Mouse (Mus musculus) gastrocnemius, postnatal 10 days (tissue): ENCODE data around the gene Kcnmb1. TPM values are rescaled to one million over a fixed set of nuclear protein-coding genes. Genes with fewer than 3 reads are reported as not detected.

Experiments
- DNase-seq: peaks from one replicate; pipeline ENCODE4 v3.0.0; 2021; ENCODE audit warnings: mixed read lengths
- long read RNA-seq, 2 experiments: library from polyadenylated mRNA; stranded (forward); transcript quantifications; one replicate each; pipeline ENCODE4 v2.0.0; 2021
- total RNA-seq, 2 experiments: library from RNA; stranded (reverse); gene quantifications; 2 replicates each; pipeline ENCODE4 v1.2.3; 2021

Gene Kcnmb1
- under 1 TPM; 0.19 to 0.20 TPM for total RNA-seq
- long read RNA-seq, experiment 1: 0 reads
- long read RNA-seq, experiment 2: 0 reads

DNA sequence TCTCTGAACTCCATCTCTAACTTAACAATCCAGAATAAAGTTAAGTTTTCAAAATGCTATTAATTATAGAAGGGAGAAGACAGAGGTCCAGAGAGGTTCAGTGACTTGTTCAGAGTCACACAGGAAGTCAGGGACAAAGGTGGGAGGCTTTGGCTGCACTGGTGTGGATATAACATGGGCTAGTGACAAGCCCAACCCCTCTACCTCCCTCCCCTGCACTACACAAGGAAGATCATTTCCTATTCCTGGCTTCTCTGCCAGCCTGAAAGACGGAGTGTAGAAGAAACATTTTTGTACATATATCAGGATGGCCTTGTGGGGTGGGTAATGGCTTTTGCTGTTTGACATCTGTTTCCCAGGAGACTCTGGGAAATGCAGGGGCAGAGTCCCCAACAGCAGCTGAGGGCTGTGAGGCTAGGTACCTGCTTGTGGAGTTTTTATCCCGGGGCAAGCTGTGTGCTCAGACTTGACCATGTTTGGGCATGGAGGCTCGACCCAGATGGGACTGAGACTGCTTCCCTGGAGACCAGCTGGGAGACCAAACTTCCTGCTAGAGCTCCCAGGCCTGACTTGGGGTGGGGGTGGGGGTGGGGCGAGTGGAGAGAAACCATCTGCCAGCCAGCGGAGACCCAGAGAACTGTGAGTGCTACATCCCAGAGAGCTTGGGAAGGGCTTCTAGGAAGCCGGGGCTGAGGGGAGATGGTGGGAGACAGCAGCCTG is at the start of gene Kcnmb1:
Gene Kcnmb1 (plus strand): TSS at position 326 of the 720 bp plus-strand sequence.
- DNase-seq: no peak

DNA sequence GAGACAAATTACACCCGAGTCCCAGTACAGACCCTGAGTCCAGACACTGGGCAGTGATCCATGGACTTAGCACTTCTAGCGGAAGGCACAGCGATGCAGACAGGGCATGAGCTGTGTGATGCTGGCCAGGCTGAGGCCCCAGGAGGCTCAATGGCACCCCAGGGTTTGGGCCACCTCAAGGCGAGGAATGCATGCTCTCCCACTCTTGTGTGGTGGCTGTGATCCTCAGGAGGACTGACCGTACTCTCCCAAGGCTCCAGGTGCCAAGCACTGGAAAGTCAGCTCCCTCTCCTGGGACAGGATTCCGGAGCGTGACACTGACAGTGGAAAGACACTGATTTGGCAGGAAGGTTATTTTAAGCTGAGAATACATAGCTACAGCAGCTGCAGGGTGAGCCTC is 49.8 kb upstream of the Kcnmb1 start:
- DNase-seq: no peak

DNA sequence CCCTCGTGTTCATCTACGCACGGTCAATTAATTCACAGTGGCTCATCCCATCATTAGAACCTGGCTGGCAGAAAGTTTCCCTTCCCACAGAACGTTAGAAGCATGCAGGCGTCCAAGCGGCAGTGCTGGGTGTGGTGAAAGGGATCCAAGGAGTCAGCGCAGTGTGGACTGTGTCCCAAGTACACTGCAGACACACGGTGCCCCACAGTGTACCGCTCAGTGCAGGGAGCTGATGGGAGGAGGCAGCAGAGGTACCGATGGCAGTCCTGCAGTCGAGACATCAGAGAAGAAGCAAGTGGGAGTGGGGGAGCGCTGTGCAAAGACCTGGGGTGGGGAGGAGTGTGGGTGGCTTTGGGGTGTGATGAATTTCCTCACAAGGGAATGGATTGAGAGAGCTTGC is 48.6 kb upstream of the Kcnmb1 start:
- no peak for DNase-seq

DNA sequence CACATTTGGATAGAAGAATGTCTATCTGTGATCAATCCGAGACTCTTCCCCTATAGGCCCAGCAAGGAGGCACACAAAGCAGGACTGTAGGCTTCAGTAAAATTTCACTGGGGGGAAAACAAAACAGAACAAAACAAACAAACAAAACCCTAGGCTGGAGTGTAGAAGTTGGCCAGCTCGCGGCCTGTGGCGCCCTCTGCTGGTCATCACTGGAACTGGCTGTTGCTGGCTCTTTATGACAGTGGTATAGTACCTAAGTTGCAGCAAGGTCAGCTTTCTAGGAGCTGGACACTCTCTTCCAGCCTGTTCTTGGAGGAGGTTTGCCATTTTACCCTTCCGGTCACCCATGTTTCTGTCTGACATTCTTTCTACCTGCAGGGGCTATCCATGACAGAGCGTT is 45.2 kb upstream of the Kcnmb1 start:
- peak; percentile 77 for DNase-seq

DNA sequence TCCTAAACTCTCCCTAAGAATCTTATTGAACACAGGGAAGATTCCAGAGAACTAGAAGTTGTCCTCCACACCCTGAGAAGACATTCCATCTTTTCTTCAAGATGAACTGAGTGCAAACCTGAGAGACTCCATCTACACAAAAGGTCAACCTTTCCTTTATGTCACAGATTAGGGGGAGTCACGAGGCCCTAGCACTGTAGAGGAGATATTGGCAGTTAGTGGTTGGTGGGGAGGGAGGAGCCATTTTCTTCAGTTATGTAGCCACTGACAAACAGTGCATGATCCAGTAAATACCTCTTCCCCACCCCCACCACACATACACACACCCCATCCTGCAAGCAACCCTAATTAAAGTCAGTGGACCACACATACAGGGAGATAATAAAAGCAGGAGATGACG is 44.4 kb upstream of the Kcnmb1 start:
- no peak for DNase-seq

DNA sequence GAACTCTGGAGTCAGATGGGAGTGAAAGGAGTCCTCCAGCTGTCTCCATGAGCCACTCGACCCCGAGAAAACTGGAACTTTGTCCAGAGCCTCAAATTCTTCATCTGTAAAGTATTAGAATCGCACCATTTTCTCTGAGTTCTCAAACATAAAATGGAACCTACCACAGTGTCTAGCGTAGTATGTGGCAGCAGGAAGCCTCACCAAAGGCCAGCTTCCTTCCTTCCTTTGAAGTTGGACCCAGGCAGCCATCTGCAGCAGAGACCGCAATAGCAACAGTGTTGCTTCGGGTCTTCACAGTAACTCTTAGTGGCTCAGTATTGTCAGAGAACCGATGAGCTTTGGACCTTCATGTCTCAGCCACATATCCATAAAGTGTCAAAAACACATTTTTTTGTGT is 43.0 kb upstream of the Kcnmb1 start:
- no peak for DNase-seq

GRCm38 (mm10) chr11:33921451-33921850 is 41.4 kb upstream of the Kcnmb1 start:
- DNase-seq: no peak

- no peak for DNase-seq
Observed at GRCm38 (mm10) chr11:33923031-33923430, 39.8 kb upstream of the Kcnmb1 start.

DNA sequence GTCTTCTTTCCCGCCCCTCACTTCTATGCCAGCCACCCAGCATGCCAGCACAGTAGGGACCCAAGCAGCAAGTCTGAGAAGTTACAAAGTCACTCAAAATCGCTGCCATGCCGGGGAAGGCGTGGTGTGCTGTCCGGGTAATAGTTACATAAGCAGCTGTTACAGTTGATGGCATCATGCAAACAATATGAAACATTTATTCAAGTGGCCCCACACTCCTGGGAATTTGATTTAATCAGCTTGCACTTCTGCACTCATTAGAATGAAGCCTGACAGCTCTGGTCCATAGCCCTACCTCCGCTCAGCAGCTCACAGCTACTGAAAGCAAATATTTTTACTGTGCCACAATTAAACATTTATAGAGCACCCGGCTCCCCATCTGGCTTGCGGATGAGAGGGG is 37.0 kb upstream of the Kcnmb1 start:
- DNase-seq: no peak

GRCm38 (mm10) chr11:33926551-33926950 is 36.3 kb upstream of the Kcnmb1 start:
- no peak for DNase-seq

DNA sequence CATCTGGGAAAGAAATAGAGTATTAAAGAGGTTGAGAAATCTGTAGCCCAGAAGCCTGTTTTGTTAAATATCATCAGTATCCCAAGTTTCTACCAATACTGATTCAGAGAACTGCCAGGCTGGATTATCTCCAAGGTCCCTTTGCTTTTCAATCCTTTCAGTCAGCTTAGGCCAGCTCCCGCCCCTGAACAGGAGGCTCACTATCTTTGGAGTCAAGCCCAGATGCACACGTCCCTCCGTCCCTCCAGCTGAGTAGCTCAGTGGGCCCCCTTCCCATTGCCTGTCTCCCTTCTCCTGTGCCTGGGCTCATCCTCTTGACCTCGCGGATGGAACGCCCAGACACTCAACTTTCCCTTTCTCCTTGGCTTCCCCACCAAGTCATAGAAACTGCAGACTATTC is 35.5 kb upstream of the Kcnmb1 start:
- no peak for DNase-seq

GRCm38 (mm10) chr11:33927836-33928235 is 35.0 kb upstream of the Kcnmb1 start:
- DNase-seq: no peak

- DNase-seq: peak; percentile 29
Observed at GRCm38 (mm10) chr11:33928658-33929057, 34.2 kb upstream of the Kcnmb1 start.

- DNase-seq: no peak
Observed at GRCm38 (mm10) chr11:33929412-33929811, 33.4 kb upstream of the Kcnmb1 start.

GRCm38 (mm10) chr11:33931836-33932385 is 30.9 kb upstream of the Kcnmb1 start:
- DNase-seq: peak; percentile 26

- no peak for DNase-seq
Observed at GRCm38 (mm10) chr11:33932386-33933111, 30.3 kb upstream of the Kcnmb1 start.

GRCm38 (mm10) chr11:33934286-33934685 is 28.5 kb upstream of the Kcnmb1 start:
- no peak for DNase-seq

GRCm38 (mm10) chr11:33937641-33938040 is 25.2 kb upstream of the Kcnmb1 start:
- DNase-seq: no peak

GRCm38 (mm10) chr11:33938561-33939274 is 24.1 kb upstream of the Kcnmb1 start:
- DNase-seq: no peak

- DNase-seq: no peak
Observed at GRCm38 (mm10) chr11:33939456-33940113, 23.2 kb upstream of the Kcnmb1 start.

DNA sequence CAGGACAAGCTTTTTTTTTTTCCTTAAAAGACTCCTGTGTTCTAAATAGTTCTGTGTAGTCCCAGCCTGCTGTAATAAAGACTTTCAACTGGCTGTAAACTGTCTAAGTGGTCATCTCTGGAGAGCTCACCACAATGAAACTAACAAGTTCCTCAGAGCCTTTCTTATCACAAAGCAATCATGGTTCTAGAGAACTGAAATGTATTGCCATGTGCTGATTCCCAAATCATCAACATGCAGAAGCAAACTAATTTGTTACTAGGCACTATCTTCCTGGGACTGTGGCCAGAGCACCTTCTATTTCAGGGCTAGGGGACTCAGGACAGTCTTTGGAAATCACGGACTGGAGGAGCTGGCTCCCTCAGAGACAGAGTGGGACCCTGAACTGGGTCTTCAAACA is 19.2 kb upstream of the Kcnmb1 start:
- DNase-seq: no peak

- DNase-seq: no peak
Observed at GRCm38 (mm10) chr11:33944067-33944785, 18.6 kb upstream of the Kcnmb1 start.
